Mouse (Mus musculus): ENCODE measurements around the gene 1600015I10Rik.
"Not testable (repeated sequence)": the region's sequence is repeated elsewhere in the genome, so short reads cannot be mapped to it uniquely, and the experiment has no call there.

DNA sequence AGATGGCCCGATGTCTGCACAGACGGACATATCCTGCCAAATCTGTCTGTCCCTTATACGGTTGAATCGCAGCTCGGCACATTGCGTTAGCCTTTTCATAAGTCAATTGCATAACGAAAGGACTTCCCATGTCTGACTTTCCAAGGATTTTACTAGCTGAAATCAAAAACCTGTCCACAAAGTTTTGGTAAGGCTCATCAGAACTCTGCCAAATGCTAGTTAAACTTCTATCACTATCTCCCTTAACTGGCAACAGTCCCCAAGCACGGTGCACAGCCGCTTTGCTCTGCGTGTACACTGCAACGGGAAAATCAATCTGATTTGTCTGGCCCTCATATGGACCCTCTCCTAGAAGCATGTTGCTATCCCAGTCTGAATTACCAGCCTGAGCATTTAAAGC is 28.4 kb upstream of the 1600015I10Rik start:
- not testable (repeated sequence) for TF ChIP-seq CTCF (IDR thresholded peaks at IDR 0.05; ENCODE audit: borderline replicate concordance, insufficient read depth, low read length); POLR2A (IDR thresholded peaks at IDR 0.05; ENCODE audit: low read depth, low read length)

All from embryonic fibroblast, embryonic 13.5 days (primary cell).